Mouse (Mus musculus) frontal cortex, postnatal 25 days (tissue): ENCODE data around the gene Pde10a.

Source experiments
- DNase-seq, 2 experiments: peaks; one replicate each; pipeline ENCODE4 v3.0.0; 2022; ENCODE audit warnings: low spot score in 2 of 2

Gene Pde10a

GRCm38 (mm10) chr17:8749426-8749825 is 224.3 kb downstream of the Pde10a start:
- DNase-seq: no peak

- no peak for DNase-seq
Observed at GRCm38 (mm10) chr17:8757576-8757975, 232.4 kb downstream of the Pde10a start.

- no peak for DNase-seq
Observed at GRCm38 (mm10) chr17:8763248-8763647, 238.1 kb downstream of the Pde10a start.

- DNase-seq: no peak
Observed at GRCm38 (mm10) chr17:8765987-8766576, 240.9 kb downstream of the Pde10a start.

- DNase-seq: no peak
Observed at GRCm38 (mm10) chr17:8769155-8769554, 244.0 kb downstream of the Pde10a start.

- DNase-seq: peak in 1 of 2 experiments; percentile 17
Observed at GRCm38 (mm10) chr17:8773391-8773790, 248.2 kb downstream of the Pde10a start.

GRCm38 (mm10) chr17:8774301-8774700 is 249.1 kb downstream of the Pde10a start:
- DNase-seq: no peak

GRCm38 (mm10) chr17:8775571-8776161 is 250.5 kb downstream of the Pde10a start:
- DNase-seq: no peak

- DNase-seq: no peak
Observed at GRCm38 (mm10) chr17:8777710-8778109, 252.5 kb downstream of the Pde10a start.

GRCm38 (mm10) chr17:8778839-8779238 is 253.7 kb downstream of the Pde10a start:
- DNase-seq: no peak

GRCm38 (mm10) chr17:8780484-8780883 is 255.3 kb downstream of the Pde10a start:
- no peak for DNase-seq

- DNase-seq: no peak
Observed at GRCm38 (mm10) chr17:8781040-8781439, 255.9 kb downstream of the Pde10a start.

GRCm38 (mm10) chr17:8781576-8781975 is 256.4 kb downstream of the Pde10a start:
- no peak for DNase-seq

GRCm38 (mm10) chr17:8785908-8786307 is 260.7 kb downstream of the Pde10a start:
- no peak for DNase-seq

GRCm38 (mm10) chr17:8786484-8786883 is 261.3 kb downstream of the Pde10a start:
- no peak for DNase-seq

- no peak for DNase-seq
Observed at GRCm38 (mm10) chr17:8787762-8788161, 262.6 kb downstream of the Pde10a start.

GRCm38 (mm10) chr17:8791561-8791960 is 266.4 kb downstream of the Pde10a start:
- DNase-seq: no peak

GRCm38 (mm10) chr17:8792611-8793010 is 267.4 kb downstream of the Pde10a start:
- DNase-seq: no peak

- no peak for DNase-seq
Observed at GRCm38 (mm10) chr17:8797624-8798023, 272.5 kb downstream of the Pde10a start.

GRCm38 (mm10) chr17:8798531-8799295 is 273.5 kb downstream of the Pde10a start:
- DNase-seq: no peak

- no peak for DNase-seq
Observed at GRCm38 (mm10) chr17:8799296-8799731, 274.1 kb downstream of the Pde10a start.

GRCm38 (mm10) chr17:8799914-8800420 is 274.8 kb downstream of the Pde10a start:
- no peak for DNase-seq
